Mouse (Mus musculus): Measurements from ENCODE around the gene Bst1.

DNA sequence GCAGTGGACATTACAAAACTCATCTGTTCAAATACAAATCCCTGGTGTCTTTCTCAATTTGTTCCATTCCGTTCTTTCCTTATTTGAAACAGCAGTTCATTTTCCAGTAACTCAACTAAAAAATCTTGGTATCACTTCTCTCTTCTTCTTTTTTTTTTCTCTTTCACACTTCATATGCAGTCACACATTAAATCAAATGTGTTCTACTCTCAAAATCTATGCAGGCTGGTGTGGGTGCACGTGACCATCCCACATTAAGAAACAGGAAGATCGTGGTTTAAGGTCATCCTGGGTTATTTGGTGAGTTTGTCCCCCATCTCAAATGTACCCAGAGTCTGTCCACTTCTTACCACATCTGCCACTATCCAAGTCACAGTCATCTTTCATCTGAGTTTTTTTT is 63.3 kb downstream of the Bst1 start:
- no peak for TF ChIP-seq CTCF (IDR thresholded peaks at IDR 0.05; ENCODE audit: low read depth, low read length)
- no peak for TF ChIP-seq POLR2A (IDR thresholded peaks at IDR 0.05; ENCODE audit: extremely low read depth, insufficient read depth, low read length)

Data from liver, adult 2 months (tissue).